Mouse (Mus musculus) MEL (cell line): Measurements from ENCODE around the gene Cnga1. TPM values are rescaled to one million over a fixed set of nuclear protein-coding genes. Genes with fewer than 3 reads are reported as not detected.

Experiments
- DNase-seq: peaks from one replicate; pipeline ENCODE4 v3.0.0; 2011; ENCODE audit warnings: low read depth, low spot score
- H3K27ac ChIP-seq: 2 replicates; pipeline ENCODE4 v1.5.1; 2012; ENCODE audit warnings: low read depth, mild to moderate bottlenecking, control low read depth, low read length, moderate library complexity; ENCODE audit not compliant: control insufficient read depth
- H3K27me3 ChIP-seq, 2 experiments: fragments of 150-350 bp in 1 of 2; sonication (generic) in 1 of 2; 2 replicates each; pipeline ENCODE4 v1.6.1; 2012; ENCODE audit warnings: low read length in 2 of 2, mild to moderate bottlenecking in 2 of 2, improper control_type of control experiment in 1 of 2, moderate library complexity in 1 of 2; ENCODE audit not compliant: insufficient read depth in 2 of 2, control insufficient read depth in 1 of 2
- H3K36me3 ChIP-seq, 2 experiments: 2 replicates each; pipeline ENCODE4 v1.6.1; 2012 to 2014; ENCODE audit warnings: low read length in 2 of 2, improper control_type of control experiment in 1 of 2, inconsistent platforms in 1 of 2, mild to moderate bottlenecking in 1 of 2; ENCODE audit not compliant: insufficient read depth in 2 of 2, control insufficient read depth in 1 of 2
- H3K4me1 ChIP-seq, 2 experiments: fragments of 150-350 bp in 1 of 2; sonication (generic) in 1 of 2; 2 replicates each; pipeline ENCODE4 v1.6.1; 2012; ENCODE audit warnings: low read length in 2 of 2, improper control_type of control experiment in 1 of 2, mild to moderate bottlenecking in 1 of 2; ENCODE audit not compliant: insufficient read depth in 2 of 2, control insufficient read depth in 1 of 2
- H3K4me3 ChIP-seq, 2 experiments: fragments of 150-350 bp in 1 of 2; sonication (generic) in 1 of 2; 2 replicates each; pipeline ENCODE4 v1.5.1; 2012; ENCODE audit warnings: low read depth in 2 of 2, low read length in 2 of 2, mild to moderate bottlenecking in 2 of 2, moderate library complexity in 2 of 2, control low read depth in 1 of 2, improper control_type of control experiment in 1 of 2; ENCODE audit not compliant: control insufficient read depth in 1 of 2, insufficient read depth in 1 of 2
- H3K79me2 ChIP-seq: 2 replicates; pipeline ENCODE4 v1.6.1; 2012; ENCODE audit warnings: mild to moderate bottlenecking, low read length, moderate library complexity; ENCODE audit not compliant: control insufficient read depth, poor library complexity, insufficient read depth
- H3K9ac ChIP-seq: 2 replicates; pipeline ENCODE4 v1.6.1; 2012; ENCODE audit warnings: low read depth, mild to moderate bottlenecking, control low read depth, low read length, moderate library complexity; ENCODE audit not compliant: control insufficient read depth, poor library complexity, severe bottlenecking
- H3K9me3 ChIP-seq: fragments of 150-350 bp; sonication (generic); replicated peaks from 2 replicates; pipeline ENCODE4 v1.6.1; 2012; ENCODE audit warnings: mild to moderate bottlenecking, low read length, improper control_type of control experiment, moderate library complexity; ENCODE audit not compliant: insufficient read depth
- ETS1 ChIP-seq: IDR thresholded peaks from 2 replicates; pipeline ENCODE4 v1.6.1; 2012; ENCODE audit warnings: low read depth, mild to moderate bottlenecking, inconsistent platforms, low read length, improper control_type of control experiment, moderate library complexity
- GABPA ChIP-seq: IDR thresholded peaks from 2 replicates; pipeline ENCODE4 v1.6.1; 2012; ENCODE audit warnings: low read depth, mild to moderate bottlenecking, inconsistent platforms, low read length, improper control_type of control experiment, moderate library complexity
- GATA1 ChIP-seq: IDR thresholded peaks from 2 replicates; pipeline ENCODE4 v1.6.1; 2011; ENCODE audit warnings: low read depth, low read length, improper control_type of control experiment
- MEF2A ChIP-seq: IDR thresholded peaks from 2 replicates; pipeline ENCODE4 v1.6.1; 2014; ENCODE audit warnings: low read depth, mild to moderate bottlenecking, inconsistent platforms, low read length, improper control_type of control experiment; ENCODE audit not compliant: poor library complexity, insufficient replicate concordance, severe bottlenecking; ENCODE audit errors: extremely low read depth
- MYB ChIP-seq: IDR thresholded peaks from 2 replicates; pipeline ENCODE4 v1.6.1; 2011; ENCODE audit warnings: mild to moderate bottlenecking, low read depth, low read length, improper control_type of control experiment
- MYC ChIP-seq: IDR thresholded peaks from 2 replicates; pipeline ENCODE4 v1.6.1; 2011; ENCODE audit warnings: low read depth, mild to moderate bottlenecking, low read length, improper control_type of control experiment, moderate library complexity
- NELFE ChIP-seq: IDR thresholded peaks from 2 replicates; pipeline ENCODE4 v1.6.1; 2011; ENCODE audit warnings: low read depth, low read length, improper control_type of control experiment
- RAD21 ChIP-seq: IDR thresholded peaks from 2 replicates; pipeline ENCODE4 v1.6.1; 2011; ENCODE audit warnings: mild to moderate bottlenecking, low read depth, low read length, improper control_type of control experiment
- RCOR1 ChIP-seq: IDR thresholded peaks from 2 replicates; pipeline ENCODE4 v1.6.1; 2012; ENCODE audit warnings: low read depth, mild to moderate bottlenecking, inconsistent platforms, low read length, improper control_type of control experiment
- TAL1 ChIP-seq: IDR thresholded peaks from 2 replicates; pipeline ENCODE4 v1.6.1; 2012; ENCODE audit warnings: mild to moderate bottlenecking, inconsistent platforms, low read length, moderate library complexity, mixed read lengths
- TCF12 ChIP-seq: IDR thresholded peaks from 2 replicates; pipeline ENCODE4 v1.6.1; 2014; ENCODE audit warnings: low read depth, mild to moderate bottlenecking, inconsistent platforms, low read length, improper control_type of control experiment, moderate library complexity
- UBTF ChIP-seq: IDR thresholded peaks from 2 replicates; pipeline ENCODE4 v1.6.1; 2012; ENCODE audit warnings: low read depth, mild to moderate bottlenecking, inconsistent platforms, low read length, improper control_type of control experiment, moderate library complexity, borderline replicate concordance; ENCODE audit not compliant: insufficient read depth
- USF2 ChIP-seq, 2 experiments: IDR thresholded peaks; 2 replicates each; pipeline ENCODE4 v1.6.1; 2011 to 2012; ENCODE audit warnings: improper control_type of control experiment in 2 of 2, low read length in 2 of 2, borderline replicate concordance in 1 of 2, inconsistent platforms in 1 of 2, low read depth in 1 of 2, mild to moderate bottlenecking in 1 of 2; ENCODE audit not compliant: insufficient read depth in 1 of 2
- ZC3H11A ChIP-seq: IDR thresholded peaks from 2 replicates; pipeline ENCODE4 v1.6.1; 2012; ENCODE audit warnings: low read depth, mild to moderate bottlenecking, inconsistent platforms, low read length, improper control_type of control experiment
- ZKSCAN1 ChIP-seq: IDR thresholded peaks from 2 replicates; pipeline ENCODE4 v1.6.1; 2012; ENCODE audit warnings: low read depth, mild to moderate bottlenecking, inconsistent platforms, low read length, improper control_type of control experiment, moderate library complexity
- ZMIZ1 ChIP-seq: IDR thresholded peaks from 2 replicates; pipeline ENCODE4 v1.6.1; 2012; ENCODE audit warnings: low read depth, mild to moderate bottlenecking, inconsistent platforms, low read length, improper control_type of control experiment, moderate library complexity
- ZNF384 ChIP-seq: IDR thresholded peaks from 2 replicates; pipeline ENCODE4 v1.6.1; 2012; ENCODE audit warnings: low read depth, mild to moderate bottlenecking, inconsistent platforms, low read length, improper control_type of control experiment
- polyA plus RNA-seq, 2 experiments: library from polyadenylated mRNA; stranded (reverse) in 1 of 2; unstranded in 1 of 2; fragments of >175 nt in 1 of 2; fragments of >200 nt in 1 of 2; gene quantifications; 2 replicates each; pipeline versions ENCODE4 v1.2.1 to v1.2.4; 2012; ENCODE audit warnings: low replicate concordance in 2 of 2, low read depth in 1 of 2; ENCODE audit not compliant: insufficient read length in 2 of 2, insufficient read depth in 1 of 2, missing spikeins in 1 of 2
- total RNA-seq: library from RNA; depleted of rRNA; stranded (reverse); fragments of 300-350 nt; gene quantifications from 2 replicates; pipeline ENCODE4 v1.2.3, GENCODE M21; 2012; rRNA removed

Gene Cnga1
- total RNA-seq (0.10 TPM in 1 of 2 replicates, not detected in the other), polyA plus RNA-seq (under 1 TPM in 1 of 2 experiments, not detected in 1; 0.04 TPM)

DNA sequence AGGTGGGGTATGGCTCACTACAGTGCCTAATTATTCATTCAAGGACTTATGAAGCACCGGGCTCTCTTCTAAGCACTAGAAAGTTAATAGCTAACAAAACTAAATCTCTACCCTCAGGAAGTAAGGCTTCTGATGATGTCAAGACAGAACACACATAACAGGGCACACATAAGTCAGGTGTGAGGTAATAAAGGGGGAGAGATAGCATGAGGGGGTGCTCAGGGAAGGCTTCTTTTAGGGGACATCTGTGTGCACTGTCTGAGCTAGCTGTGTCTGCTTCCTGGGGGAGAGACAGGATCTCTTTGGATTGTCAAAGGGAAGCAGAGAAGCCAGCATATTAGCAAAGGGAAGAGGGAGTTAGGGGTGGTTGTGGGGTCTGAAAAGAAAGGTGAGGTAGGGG lies at the start of gene Cnga1:
Gene Cnga1, minus strand, starts transcription at position 101 of the 400 bp plus-strand sequence.
- no peak for TF ChIP-seq NELFE
- no peak for TF ChIP-seq USF2 (IDR thresholded peaks at IDR 0.05; ENCODE audit: borderline replicate concordance in 1 of 2, insufficient read depth in 1 of 2, low read depth in 1 of 2, low read length in 2 of 2)
- no peak for TF ChIP-seq ZMIZ1
- no peak for TF ChIP-seq RAD21
- TF ChIP-seq ZC3H11A: no peak
- Histone ChIP-seq H3K27ac (no peak within 1 kb of the TSS), H3K27me3 (peaks cover 0 to 3% of the 10 kb centered on the region in 2 experiments; a peak in 3 of 4 replicates), H3K9ac (no peak within 1 kb of the TSS), H3K4me3 (no peak within 1 kb of the TSS), H3K79me2 (no peaks in the 10 kb centered on the region), H3K4me1 (peaks cover 0 to 3% of the 10 kb centered on the region in 2 experiments; a peak in 2 of 4 replicates), H3K36me3 (no peaks in the 10 kb centered on the region; a peak in 1 of 4 replicates), H3K9me3 (no peaks in the 10 kb centered on the region)
- DNase-seq: no peak

DNA sequence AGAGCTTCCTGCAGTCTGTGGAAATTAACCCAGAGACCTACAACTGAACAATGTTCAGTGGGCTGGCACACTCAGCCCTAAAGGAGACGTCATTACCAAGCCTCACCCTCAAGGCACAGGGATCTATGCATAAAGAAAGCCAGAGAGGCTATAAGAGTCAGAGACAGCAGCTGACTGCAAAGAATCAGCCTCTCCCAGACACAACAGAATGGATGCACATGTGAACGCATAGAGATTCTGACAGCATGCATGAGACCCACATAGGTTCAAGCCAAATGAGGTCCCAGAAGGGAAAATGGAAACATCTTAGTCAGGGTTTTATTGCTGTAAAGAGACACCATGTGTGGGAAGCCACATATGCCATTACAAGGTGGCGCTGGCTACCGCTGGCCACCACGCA lies 46.4 kb upstream of the Cnga1 start:
- H3K36me3 ChIP-seq: no peaks in the 10 kb centered on the region
- no peak for DNase-seq
- H3K79me2 ChIP-seq: no peaks in the 10 kb centered on the region
- H3K27ac ChIP-seq: no peak overlapping the region
- H3K4me3 ChIP-seq: no peak overlapping the region
- no peaks in the 10 kb centered on the region for H3K4me1 ChIP-seq
- H3K9me3 ChIP-seq: no peaks in the 10 kb centered on the region
- no peaks in the 10 kb centered on the region for H3K27me3 ChIP-seq
- TF ChIP-seq GATA1 (no peak), TCF12 (no peak), TAL1 (no peak), RCOR1 (no peak), UBTF (no peak), USF2 (IDR thresholded peaks at IDR 0.05; ENCODE audit: borderline replicate concordance in 1 of 2, insufficient read depth in 1 of 2, low read depth in 1 of 2, low read length in 2 of 2) (no peak), ZC3H11A (no peak), MYB (no peak), MYC (no peak), ZNF384 (no peak), MEF2A (no peak), ZMIZ1 (no peak), GABPA (no peak), ETS1 (no peak), ZKSCAN1 (no peak)
- no peak overlapping the region for H3K9ac ChIP-seq
